Mouse (Mus musculus): Measurements from ENCODE around the gene Hist1h2be.
"Not testable (repeated sequence)": the region's sequence is repeated elsewhere in the genome, so short reads cannot be mapped to it uniquely, and the experiment has no call there.

Hist1h2be gene

DNA sequence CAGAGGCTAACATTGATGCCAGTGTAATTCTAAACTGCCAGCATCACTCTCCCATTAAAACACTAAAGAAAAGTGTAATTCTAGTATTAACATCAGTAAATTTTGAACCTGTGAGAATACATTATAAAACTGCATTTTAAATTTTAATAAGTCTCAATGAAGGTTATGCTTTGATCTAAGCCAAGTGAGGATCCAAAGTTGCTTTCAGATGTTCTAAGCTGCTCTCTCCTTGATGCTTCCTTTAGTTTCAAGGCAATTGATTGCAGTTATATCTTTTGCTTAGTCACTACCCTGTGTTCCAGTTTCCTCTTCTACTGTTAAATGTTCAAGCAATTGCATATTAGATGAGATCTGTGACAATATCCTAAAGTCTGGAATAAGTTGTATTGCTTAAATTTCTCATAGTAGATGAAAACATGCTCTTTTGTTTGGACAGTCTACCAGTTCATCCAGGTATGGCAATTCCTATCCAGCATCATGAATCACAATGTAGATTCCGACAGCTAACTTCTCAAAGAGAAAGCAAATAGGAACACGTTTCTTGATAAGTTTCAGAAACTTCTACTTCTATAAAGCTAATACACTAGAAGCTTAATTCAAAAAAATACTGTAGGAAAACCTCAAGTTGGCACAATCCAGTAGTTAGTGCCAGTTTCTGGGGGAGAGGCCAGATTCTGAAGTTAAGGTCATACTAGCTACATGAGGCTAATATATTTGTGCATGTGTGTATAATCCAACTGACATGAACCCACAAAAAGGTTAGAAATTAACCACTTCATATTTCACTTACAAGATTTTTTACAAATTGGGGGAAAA is 48.5 kb downstream of the Hist1h2be start:
- no peak for DNase-seq

DNA sequence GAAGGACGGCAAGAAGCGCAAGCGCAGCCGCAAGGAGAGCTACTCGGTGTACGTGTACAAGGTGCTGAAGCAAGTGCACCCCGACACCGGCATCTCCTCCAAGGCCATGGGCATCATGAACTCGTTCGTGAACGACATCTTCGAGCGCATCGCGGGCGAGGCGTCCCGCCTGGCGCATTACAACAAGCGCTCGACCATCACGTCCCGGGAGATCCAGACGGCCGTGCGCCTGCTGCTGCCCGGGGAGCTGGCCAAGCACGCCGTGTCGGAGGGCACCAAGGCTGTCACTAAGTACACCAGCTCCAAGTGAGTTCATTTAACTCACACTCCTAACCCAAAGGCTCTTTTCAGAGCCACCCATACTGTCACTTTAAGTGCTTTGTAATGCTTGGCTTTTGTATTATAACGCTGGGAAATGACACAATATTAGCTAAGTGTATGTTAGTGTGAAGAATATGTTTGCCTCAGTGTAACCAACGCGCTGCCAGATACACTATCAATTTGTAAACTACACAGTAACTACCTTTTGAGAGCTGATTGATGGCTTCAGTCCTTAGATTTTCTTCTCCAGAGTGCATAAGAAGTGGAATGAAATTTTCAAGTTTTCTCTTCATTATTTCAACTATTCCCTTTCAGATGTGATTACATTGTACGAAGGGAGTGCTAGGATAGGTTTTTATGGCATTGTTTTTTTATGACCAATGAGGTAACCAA is 49.3 kb downstream of the Hist1h2be start:
- DNase-seq, result not testable (repeated sequence)

DNA sequence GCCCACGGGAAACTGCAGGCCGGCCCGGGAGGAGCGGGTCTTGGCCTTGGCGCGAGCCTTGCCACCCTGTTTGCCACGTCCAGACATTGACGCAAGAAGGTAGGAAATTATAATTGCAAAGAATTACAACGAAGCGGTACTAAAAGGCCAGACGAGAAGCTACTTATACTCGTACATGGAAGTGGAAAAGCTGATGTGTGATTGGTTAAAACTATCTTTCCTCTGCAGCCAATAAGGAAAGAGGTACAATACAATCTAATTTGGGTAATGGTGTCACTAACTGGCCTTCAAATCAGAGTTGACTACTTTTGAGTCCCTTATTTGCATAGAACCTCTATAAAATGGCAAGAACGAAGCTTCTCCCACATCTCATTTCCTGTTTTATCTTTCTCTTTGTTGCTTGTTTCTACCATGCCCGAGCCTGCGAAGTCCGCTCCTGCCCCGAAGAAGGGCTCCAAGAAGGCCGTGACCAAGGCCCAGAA is 49.9 kb downstream of the Hist1h2be start, which contains the start of the genes Hist1h2ae and Hist1h2bg:
Gene Hist1h2ae, minus strand, starts transcription at position 199 of the 482 bp plus-strand sequence.
Gene Hist1h2bg, plus strand, starts transcription at position 375 of the 482 bp plus-strand sequence.
- peak; percentile 58 for DNase-seq

DNA sequence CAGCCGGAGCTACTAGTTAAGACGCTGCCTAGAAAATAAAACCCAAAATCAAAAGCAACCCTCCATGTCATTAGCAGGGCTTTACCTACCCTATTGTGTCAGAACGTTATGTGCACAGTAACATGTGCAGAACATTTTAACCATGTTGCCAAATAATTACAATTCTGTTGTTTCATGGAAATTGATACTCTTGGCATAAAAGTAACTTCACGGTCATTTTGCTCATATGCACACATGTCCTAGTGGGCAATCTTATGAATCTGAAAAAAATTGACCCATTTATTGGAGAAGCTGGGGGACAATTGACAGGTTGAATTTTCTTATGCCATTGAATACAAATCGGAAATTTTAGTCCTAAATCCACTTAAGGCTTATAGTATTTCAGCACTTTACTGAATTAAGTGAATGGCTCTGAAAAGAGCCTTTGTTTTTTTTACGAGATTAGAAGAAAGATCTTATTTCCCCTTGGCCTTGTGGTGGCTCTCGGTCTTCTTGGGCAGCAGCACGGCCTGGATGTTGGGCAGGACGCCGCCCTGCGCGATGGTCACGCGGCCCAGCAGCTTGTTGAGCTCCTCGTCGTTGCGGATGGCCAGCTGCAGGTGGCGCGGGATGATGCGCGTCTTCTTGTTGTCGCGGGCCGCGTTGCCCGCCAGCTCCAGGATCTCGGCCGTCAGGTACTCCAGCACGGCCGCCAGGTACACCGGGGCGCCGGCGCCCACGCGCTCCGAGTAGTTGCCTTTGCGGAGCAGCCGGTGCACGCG is 50.5 kb downstream of the Hist1h2be start:
- not testable (repeated sequence) for DNase-seq

DNA sequence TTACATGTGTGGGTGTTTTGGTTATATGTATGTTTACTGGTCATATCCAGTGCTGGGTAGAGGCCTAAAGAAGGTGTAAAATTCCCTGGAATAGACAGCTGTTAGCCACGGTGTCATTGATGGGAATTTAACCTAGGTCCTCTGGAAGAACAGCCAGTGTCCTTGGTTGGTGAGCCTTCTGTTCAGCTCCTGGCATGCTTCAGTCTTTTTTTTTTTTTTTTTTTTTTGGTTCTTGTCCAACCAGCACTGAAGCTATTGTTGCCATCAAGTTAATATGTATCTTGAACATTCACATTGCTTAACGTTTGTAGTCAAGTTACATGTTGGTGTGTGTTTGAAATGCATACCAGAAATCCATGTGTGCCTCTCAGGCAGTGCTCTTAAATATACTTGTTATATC is 56.4 kb downstream of the Hist1h2be start:
- no peak for DNase-seq

DNA sequence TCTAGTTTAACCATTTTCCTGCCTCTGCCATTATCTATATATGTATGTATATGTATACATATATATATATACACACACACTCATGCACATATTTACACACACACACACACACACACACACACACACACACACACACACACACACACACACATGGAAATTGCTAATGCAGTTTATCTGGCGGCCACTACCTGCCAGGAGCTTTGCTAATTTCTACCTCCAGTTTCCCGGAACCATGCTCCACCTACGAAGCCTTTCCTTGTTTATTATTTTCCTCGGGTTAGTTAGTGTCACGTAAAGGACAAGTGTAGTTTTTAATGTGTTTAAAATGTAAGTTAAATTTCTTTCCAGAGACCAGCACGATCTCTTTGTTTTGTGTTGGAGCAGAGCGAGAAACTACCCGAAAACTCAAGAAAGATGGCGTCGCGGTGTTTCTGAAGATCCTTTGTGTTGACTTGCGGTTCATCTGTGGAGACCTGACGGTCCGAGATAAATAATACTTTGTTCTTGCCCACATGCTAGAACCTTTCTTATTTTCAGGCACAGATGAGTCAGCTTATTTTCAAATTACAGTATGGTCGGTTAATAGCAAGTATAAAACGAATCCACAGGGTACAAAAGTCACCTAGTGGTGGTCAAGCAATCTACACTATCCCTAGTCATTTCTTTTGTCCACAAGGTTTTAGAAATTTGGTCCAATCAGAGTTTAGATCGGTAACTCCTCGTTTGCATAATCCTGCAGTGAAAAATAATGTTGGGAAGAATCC is 58.0 kb downstream of the Hist1h2be start:
- DNase-seq, result no peak

DNA sequence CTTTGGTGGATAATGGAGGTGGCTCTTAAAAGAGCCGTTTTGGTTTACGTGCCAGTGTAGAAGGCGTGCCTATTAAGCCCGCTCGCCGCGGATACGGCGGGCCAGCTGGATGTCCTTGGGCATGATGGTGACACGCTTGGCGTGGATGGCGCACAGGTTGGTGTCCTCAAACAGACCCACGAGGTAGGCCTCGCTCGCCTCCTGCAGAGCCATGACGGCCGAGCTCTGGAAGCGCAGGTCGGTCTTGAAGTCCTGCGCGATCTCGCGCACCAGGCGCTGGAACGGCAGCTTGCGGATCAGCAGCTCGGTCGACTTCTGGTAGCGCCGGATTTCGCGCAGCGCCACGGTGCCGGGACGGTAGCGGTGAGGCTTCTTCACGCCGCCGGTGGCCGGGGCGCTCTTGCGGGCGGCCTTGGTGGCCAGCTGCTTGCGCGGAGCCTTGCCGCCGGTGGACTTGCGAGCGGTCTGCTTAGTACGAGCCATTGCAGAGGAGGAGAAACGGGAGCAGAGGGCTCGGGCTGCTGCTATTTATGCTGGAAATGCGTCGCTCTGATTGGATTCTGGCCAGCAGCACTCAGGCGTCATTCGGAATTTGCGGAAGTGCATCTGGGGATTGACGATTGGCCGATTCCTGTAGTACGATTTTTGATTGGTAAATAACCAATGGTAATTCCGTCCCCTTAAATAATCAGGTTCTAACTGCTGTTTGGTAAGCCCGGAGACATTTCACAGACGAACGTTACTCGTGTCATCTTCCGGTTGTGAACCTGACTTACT is 58.9 kb downstream of the Hist1h2be start, which contains the start of gene Hist1h3e:
Gene Hist1h3e, minus strand, starts transcription at position 487 of the 777 bp plus-strand sequence.
- DNase-seq, result peak; percentile 89

DNA sequence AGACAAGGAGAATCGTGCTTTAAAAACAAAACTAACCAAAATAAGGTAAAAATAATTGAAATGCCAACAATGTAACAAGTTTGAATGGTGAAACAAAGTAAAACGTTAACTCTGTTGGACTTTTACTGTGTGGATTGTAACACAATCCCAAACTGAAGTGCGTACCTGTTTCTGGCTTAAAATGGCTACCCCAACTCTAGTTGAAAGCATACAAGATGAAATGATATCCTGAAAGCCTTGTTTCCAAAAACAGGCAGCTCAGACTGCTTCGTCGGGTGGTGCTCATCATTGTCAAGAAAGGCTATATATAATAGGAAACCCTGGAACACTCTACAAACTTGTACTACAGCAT is 59.4 kb downstream of the Hist1h2be start:
- not testable (repeated sequence) for DNase-seq

DNA sequence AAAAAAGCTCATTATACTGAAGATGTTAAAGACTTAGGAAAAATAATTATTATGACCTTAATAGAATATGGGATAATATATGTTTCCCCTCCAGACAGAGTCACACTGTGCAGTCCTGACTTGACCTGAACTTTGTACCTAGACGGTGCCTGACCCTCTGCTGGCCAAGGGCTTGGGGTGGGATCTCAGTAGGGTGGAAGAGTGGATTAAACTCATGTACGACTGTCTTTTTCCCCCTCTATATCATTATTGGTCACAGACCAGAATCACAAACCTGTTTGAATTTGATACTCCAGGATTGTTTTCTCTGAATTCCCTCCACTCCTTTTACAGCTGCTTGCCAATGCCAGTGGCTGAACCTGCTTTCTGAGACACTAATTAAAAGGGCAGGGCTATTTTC is 60.2 kb downstream of the Hist1h2be start:
- DNase-seq, result not testable (repeated sequence)

DNA sequence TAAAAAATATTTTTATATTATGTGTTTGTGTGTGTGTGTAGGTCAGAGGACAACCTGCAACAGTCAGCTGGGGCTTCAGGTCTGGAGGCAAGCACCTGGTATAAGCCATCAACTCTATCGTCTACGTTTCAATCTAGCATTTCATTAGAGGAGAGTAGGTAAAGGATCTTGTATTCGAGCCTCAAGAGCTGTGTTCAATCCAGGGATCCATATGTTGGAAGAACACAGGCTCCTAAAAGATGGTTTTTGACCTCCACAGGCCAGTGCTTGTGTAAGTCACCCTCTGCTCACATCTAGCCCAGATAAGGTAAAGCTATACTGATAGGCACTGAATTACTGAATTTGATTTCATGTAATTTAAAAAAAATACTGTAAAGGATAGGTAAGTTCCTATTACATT is 64.0 kb downstream of the Hist1h2be start:
- DNase-seq, result no peak

DNA sequence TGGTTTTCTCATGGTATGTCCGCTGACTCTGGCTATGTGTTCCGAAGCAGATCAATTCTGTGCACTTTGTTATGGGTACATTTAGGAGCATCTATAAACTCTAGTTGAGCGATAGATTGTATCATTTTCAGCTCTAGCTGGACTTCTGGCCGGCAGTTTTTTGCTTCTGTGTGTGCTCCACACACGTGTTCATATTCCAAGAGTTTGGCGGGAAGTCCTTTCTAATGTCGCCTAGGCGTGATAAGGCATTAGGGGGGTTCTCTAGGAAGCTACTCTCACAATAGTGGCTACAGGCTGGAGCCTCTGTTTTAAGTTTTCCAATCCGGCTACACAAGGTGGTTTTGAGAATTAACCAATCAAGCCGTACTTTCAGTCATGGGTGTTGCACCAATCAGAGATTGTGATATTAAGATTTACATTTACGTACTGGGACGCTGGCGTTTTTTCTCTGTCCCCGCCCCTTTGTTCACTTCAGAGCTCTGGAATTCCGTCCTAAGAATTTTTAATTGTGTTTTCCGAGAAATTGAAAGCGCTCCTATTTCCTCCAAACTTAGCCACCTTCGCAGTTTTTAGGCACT is 65.0 kb downstream of the Hist1h2be start:
- peak; percentile 48 for DNase-seq

DNA sequence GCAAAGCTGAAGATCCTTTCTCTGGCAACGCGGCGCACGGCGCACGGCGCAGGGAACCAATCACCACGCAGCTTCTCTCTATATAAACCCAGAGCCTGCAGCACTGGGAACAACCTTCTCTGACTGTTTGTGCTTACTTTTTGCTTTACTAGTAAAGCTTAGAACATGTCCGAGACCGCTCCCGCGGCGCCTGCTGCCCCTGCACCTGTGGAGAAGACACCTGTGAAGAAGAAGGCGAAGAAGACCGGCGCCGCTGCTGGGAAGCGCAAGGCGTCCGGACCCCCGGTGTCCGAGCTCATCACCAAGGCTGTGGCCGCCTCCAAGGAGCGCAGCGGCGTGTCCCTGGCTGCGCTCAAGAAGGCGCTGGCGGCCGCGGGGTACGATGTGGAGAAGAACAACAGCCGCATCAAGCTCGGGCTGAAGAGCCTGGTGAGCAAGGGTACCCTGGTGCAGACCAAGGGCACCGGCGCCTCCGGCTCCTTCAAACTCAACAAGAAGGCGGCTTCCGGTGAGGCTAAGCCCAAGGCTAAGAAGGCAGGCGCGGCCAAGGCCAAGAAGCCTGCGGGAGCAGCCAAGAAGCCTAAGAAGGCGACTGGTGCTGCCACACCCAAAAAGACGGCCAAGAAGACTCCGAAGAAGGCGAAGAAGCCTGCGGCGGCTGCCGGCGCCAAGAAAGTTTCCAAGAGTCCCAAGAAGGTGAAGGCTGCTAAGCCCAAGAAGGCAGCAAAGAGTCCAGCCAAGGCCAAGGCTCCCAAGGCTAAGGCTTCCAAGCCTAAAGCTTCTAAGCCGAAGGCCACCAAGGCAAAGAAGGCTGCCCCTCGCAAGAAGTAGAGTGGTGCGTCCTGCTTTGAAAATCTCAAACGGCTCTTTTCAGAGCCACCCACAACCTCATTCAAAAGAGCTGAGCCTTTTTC is 65.7 kb downstream of the Hist1h2be start:
- DNase-seq, result peak; percentile 58

DNA sequence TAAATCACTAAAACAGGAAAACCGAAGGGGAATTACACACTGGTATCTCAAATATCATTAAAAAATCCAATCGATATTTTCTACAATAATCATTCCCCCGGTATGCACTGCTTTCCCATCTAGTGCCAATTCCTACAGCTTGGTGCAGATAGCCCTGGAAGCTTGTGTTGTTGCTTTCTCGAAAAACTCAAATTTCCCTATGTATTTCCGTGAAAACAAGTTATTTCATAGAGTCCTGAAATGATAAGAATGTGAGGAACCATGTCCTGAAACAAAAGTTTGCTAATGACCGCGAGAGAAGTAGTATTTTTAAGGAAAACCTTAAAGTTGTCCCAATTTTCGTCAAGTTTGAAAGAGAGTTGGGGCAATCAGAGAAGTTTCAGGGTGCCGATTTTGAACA is 66.5 kb downstream of the Hist1h2be start:
- no peak for DNase-seq

DNA sequence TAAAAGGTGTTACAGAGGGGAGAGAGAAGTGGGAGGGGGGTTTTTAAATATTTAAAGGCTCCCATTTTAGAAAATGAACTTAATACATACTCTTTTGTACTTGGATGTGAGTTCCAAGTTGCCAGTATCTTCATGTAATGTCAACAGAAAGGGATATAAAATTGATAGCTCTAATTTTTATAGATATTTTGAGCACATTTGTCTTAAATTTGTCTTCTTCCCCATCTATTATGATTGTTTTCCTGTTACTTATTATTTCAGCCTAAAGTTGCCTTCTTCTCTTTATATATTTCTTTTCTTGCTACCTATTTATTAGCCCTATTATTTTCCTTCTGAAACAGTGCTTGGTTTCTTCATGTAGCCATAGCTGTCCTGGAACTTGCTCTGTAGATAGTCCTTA is 68.0 kb downstream of the Hist1h2be start, which contains the start of gene Hist1h1d:
Gene Hist1h1d, plus strand, starts transcription at position 301 of the 400 bp plus-strand sequence.
- no peak for DNase-seq

DNA sequence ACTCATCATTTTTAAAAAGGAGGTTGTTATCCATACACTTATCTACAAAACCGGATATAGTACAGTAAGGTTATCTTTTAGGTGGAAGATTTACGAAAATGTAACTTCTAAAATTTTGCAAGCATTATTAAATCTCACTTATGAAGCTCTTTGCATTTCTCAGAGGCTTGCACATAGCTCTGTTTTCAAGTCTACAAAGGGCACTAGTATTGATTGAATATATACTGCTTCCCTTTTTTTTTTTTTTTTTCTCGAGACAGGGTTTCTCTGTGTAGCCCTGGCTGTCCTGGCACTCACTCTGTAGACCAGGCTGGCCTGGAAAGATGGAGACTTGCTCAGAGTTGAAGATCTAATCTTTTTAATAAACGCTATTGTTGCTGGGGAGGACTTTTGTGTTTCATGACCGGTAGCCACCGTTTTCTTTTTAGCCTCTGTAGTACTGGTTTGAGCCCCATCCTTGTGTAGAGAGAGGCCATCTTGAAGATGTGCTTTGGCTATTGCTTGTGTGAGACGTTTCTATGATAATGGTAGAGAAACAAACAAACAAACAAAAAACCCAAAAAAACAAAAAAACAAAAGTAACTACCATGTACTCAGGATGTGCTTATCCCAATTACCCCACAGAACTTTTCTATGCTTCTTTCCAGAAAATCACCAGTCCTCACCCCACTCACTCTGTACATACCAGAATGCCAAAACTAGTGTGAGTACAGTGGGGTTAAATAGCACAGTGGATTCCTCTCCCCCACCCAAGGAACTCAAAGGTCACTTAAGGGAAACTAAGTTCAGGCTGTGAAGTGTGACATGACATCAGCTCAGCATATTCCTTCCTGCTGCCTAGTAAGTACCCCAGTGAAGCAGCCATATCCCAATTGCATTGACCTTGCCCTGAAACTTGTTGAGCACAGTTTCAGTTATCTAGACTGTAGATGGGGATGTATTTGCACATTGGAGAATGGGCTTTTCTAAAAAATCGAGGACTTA is 68.7 kb downstream of the Hist1h2be start:
- no peak for DNase-seq

DNA sequence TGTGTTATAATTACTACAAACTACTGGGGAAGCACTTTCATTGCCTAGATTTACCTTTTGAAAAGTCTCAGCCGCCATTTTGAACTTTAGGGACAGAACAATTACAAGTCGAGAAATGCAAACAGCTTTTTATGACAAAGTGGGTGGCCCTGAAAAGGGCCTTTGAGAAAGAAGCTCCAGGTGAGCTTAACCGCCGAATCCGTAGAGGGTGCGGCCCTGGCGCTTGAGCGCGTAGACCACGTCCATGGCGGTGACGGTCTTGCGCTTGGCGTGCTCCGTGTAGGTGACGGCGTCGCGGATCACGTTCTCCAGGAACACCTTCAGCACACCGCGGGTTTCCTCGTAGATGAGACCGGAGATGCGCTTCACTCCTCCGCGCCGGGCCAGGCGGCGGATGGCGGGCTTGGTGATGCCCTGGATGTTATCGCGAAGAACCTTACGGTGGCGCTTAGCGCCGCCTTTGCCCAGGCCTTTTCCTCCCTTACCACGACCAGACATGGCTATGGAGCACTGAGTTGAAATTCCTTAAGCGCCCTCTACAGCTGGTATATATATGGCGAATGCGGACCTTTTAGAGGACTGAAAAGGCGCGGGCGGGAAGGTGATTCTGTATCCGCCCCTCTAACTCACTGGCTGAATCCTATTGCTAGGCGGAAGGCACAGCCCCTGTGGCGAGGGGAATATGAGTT is 69.6 kb downstream of the Hist1h2be start, which contains the start of gene Hist1h4f:
Gene Hist1h4f, minus strand, starts transcription at position 503 of the 689 bp plus-strand sequence.
- DNase-seq, result peak; percentile 74

DNA sequence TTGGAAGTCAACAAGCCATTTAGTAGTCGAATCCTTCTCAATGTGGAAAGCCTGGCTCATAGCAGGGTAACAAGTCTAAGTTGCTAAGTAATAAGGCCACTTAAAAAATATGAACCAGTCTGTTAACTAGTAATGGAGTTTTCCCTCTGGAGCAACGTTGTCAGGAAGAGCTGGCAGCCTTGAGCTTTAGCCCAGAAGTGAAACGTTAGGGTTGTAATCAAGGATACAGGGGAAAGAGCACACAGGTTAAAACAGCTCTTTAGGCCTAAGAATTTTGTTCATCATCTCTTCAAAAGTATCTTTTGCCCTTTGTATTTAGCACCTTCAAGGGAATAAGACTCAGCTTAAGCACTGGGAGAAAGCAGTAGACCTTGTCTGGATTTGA is 70.2 kb downstream of the Hist1h2be start:
- no peak for DNase-seq

DNA sequence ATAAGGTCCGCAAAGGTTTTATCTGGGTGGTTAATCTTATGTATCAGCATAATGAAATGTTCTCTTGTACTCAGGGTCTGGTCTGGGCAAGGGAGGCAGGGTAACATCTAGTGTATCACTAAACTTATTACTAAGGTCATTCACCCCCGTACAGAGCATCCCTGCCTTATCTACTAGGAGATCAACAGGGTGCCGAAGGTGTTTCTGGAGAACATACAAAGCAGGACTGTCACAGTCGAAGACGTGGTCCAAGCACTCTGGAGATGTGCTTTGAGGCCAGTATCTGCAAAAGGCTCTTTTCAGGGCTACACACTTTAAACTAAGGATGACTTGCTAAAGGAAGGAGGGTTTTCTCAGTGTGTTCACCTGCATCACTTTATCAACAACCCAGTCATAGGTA is 74.2 kb downstream of the Hist1h2be start:
- no peak for DNase-seq
